Mouse (Mus musculus) mammary gland, adult 2 months (tissue): Measurements from ENCODE around the gene Gsta4. TPM values are rescaled to one million over a fixed set of nuclear protein-coding genes. Genes with fewer than 3 reads are reported as not detected.

Experiments used
- polyA plus RNA-seq: library from polyadenylated mRNA; depleted of rRNA; stranded (reverse); fragments of >200 nt; gene quantifications from 2 replicates; pipeline ENCODE4 v1.2.3, GENCODE M21; 2012; ENCODE audit warnings: low replicate concordance; rRNA removed

Gsta4 gene
- polyA plus RNA-seq, result 8.4 and 20.7 TPM in 2 replicates

GRCm38 (mm10) chr9:78182474-78182873, at the start of gene Gsta4:
TSS of gene Gsta4 (plus strand) at chr9:78182774.

GRCm38 (mm10) chr9:78230461-78230860, 47.9 kb downstream of the Gsta4 start, which contains the start of gene Gsta1:
TSS of gene Gsta1 (plus strand) at chr9:78230656.

GRCm38 (mm10) chr9:78256914-78257313, 74.3 kb downstream of the Gsta4 start, which contains the start of gene Gm3776:
TSS of gene Gm3776 (plus strand) at chr9:78257129.

Other genes starting within 250 kb of the Gsta4 start
- gene Gcm1, start 130.8 kb upstream of the Gsta4 start, polyA plus RNA-seq, result not detected in 2 replicates
- 68.2 and 130 TPM in 2 replicates for gene Fbxo9, start 73.7 kb upstream of the Gsta4 start, polyA plus RNA-seq
- gene Ick, start 73.6 kb upstream of the Gsta4 start, polyA plus RNA-seq, result 13.9 and 15.8 TPM in 2 replicates
- gene Gsta1, start 47.9 kb downstream of the Gsta4 start, polyA plus RNA-seq, result 0.23 TPM in 1 of 2 replicates, not detected in the other
- gene Gm3776, start 74.4 kb downstream of the Gsta4 start, polyA plus RNA-seq, result not detected in 2 replicates
- not detected in 2 replicates for gene Gm10639, start 107.1 kb downstream of the Gsta4 start, polyA plus RNA-seq
- not detected in 2 replicates for gene Omt2a, start 132.0 kb downstream of the Gsta4 start, polyA plus RNA-seq
- not detected in 2 replicates for gene Omt2b, start 144.8 kb downstream of the Gsta4 start, polyA plus RNA-seq
- not detected in 2 replicates for gene Gsta2, start 173.0 kb downstream of the Gsta4 start, polyA plus RNA-seq
- gene Dppa5a, start 185.4 kb downstream of the Gsta4 start, polyA plus RNA-seq, result not detected in 2 replicates
- not detected in 2 replicates for gene Ooep, start 196.0 kb downstream of the Gsta4 start, polyA plus RNA-seq
- gene Ddx43, start 213.0 kb downstream of the Gsta4 start, polyA plus RNA-seq, result 0.16 TPM in 1 of 2 replicates, not detected in the other